Mouse (Mus musculus) stomach, embryonic 14.5 days (tissue): Measurements from ENCODE around the gene Ctns. TPM values are rescaled to one million over a fixed set of nuclear protein-coding genes. Genes with fewer than 3 reads are reported as not detected.

Experiments
- ATAC-seq: fragments of 200-750 bp; cut with Nextera tagmentation; 2 replicates; pipeline ENCODE4 v1.8.0; 2017; ENCODE audit warnings: low read depth, moderate TSS enrichment; ENCODE audit not compliant: insufficient number of reproducible peaks, insufficient read depth, low FRiP score
- H3K27ac ChIP-seq: fragments of 300-500 bp; sonication (generic); 2 replicates; pipeline ENCODE4 v1.5.1; 2014; ENCODE audit warnings: mild to moderate bottlenecking, low read length, moderate library complexity, mixed read lengths
- H3K27me3 ChIP-seq: fragments of 300-500 bp; sonication (generic); 2 replicates; pipeline ENCODE4 v1.6.1; 2014; ENCODE audit warnings: low read length, control low read depth, mixed read lengths; ENCODE audit not compliant: control insufficient read depth, insufficient read depth
- H3K36me3 ChIP-seq: fragments of 300-500 bp; sonication (generic); 2 replicates; pipeline ENCODE4 v1.6.1; 2014; ENCODE audit warnings: mild to moderate bottlenecking, control low read depth, low read length, moderate library complexity, mixed read lengths; ENCODE audit not compliant: control insufficient read depth, insufficient read depth
- H3K4me1 ChIP-seq: fragments of 300-500 bp; sonication (generic); 2 replicates; pipeline ENCODE4 v1.6.1; 2014; ENCODE audit warnings: low read length, control low read depth, mixed read lengths; ENCODE audit not compliant: control insufficient read depth, insufficient read depth
- H3K4me2 ChIP-seq: fragments of 300-500 bp; sonication (generic); replicated peaks from 2 replicates; pipeline ENCODE4 v1.6.1; 2014; ENCODE audit warnings: low read depth, low read length, control low read depth
- H3K4me3 ChIP-seq: fragments of 300-500 bp; sonication (generic); 2 replicates; pipeline ENCODE4 v1.5.1; 2014; ENCODE audit warnings: low read depth, low read length, control low read depth
- H3K9ac ChIP-seq: fragments of 300-500 bp; sonication (generic); replicated peaks from 2 replicates; pipeline ENCODE4 v1.6.1; 2014; ENCODE audit warnings: low read depth, mild to moderate bottlenecking, control low read depth, low read length, moderate library complexity, mixed read lengths
- H3K9me3 ChIP-seq: fragments of 300-500 bp; sonication (generic); 2 replicates; pipeline ENCODE4 v1.6.1; 2016; ENCODE audit warnings: low read depth, low read length, control low read depth; ENCODE audit not compliant: control insufficient read depth
- WGBS: fragments of 180-500 bp; shearing (Covaris S2); extraction: QIAGEN DNeasy Blood & Tissue Kit; methylation state at CpG from one replicate; pipeline ENCODE4 v1.1.7; 2014; 5-methylcytosine and 5-hydroxymethylcytosine counted together
- polyA plus RNA-seq: library from polyadenylated mRNA; unstranded; fragments of >200 nt; fragmentation: Nextera tagmentation; extraction: Ambion mirVana; gene quantifications from 2 replicates; pipeline ENCODE4 v1.2.1, GENCODE M21; 2014

Ctns gene
- 20.0 and 20.7 TPM in 2 replicates for polyA plus RNA-seq

- H3K9me3 ChIP-seq, result no peaks in the 10 kb centered on the region
- WGBS, result 2% methylated on average over 22 of the region's 22 CpGs
- H3K27ac ChIP-seq, result no peak within 1 kb of the TSS
- H3K4me1 ChIP-seq, result peaks cover 5% of the 10 kb centered on the region
- no peaks in the 10 kb centered on the region; the same call in 1 of the 2 replicates for H3K36me3 ChIP-seq
- peak; percentile 96 for ATAC-seq
- H3K9ac ChIP-seq, result peak within 1 kb of the TSS; percentile 68
- peak within 1 kb of the TSS; percentile 95 for H3K4me2 ChIP-seq
- no peaks in the 10 kb centered on the region for H3K27me3 ChIP-seq
- H3K4me3 ChIP-seq, result peak within 1 kb of the TSS; percentile 73
These were observed at the start of gene Ctns for GRCm38 (mm10) chr11:73198603-73199229. Gene Ctns, minus strand, starts transcription at chr11:73199042.

GRCm38 (mm10) chr11:73242777-73243176 is 43.9 kb upstream of the Ctns start:
- H3K4me2 ChIP-seq, result no peak overlapping the region
- H3K4me1 ChIP-seq, result no peaks in the 10 kb centered on the region
- no peak overlapping the region for H3K4me3 ChIP-seq
- no peaks in the 10 kb centered on the region for H3K27me3 ChIP-seq
- 75% methylated on average over 4 of the region's 4 CpGs for WGBS
- no peaks in the 10 kb centered on the region for H3K9me3 ChIP-seq
- H3K27ac ChIP-seq, result no peak overlapping the region
- H3K9ac ChIP-seq, result no peak overlapping the region
- H3K36me3 ChIP-seq, result no peaks in the 10 kb centered on the region
- no peak for ATAC-seq

- peaks cover 1% of the 10 kb centered on the region; the same call in 1 of the 2 replicates for H3K4me1 ChIP-seq
- no peak overlapping the region for H3K27ac ChIP-seq
- H3K27me3 ChIP-seq, result no peaks in the 10 kb centered on the region
- no peak overlapping the region for H3K9ac ChIP-seq
- 78% methylated on average over 6 of the region's 6 CpGs for WGBS
- H3K4me3 ChIP-seq, result no peak overlapping the region
- H3K36me3 ChIP-seq, result no peaks in the 10 kb centered on the region
- no peaks in the 10 kb centered on the region for H3K9me3 ChIP-seq
- ATAC-seq, result no peak
- H3K4me2 ChIP-seq, result no peak overlapping the region
These were observed 43.4 kb upstream of the Ctns start for GRCm38 (mm10) chr11:73242199-73242598.

GRCm38 (mm10) chr11:73236731-73237130 is 37.9 kb upstream of the Ctns start:
- H3K4me3 ChIP-seq, result no peak overlapping the region
- H3K36me3 ChIP-seq, result no peaks in the 10 kb centered on the region
- H3K9me3 ChIP-seq, result no peaks in the 10 kb centered on the region
- no peaks in the 10 kb centered on the region for H3K27me3 ChIP-seq
- ATAC-seq, result no peak
- no peak overlapping the region for H3K9ac ChIP-seq
- H3K27ac ChIP-seq, result peak overlapping the region; percentile 53; the same call in 1 of the 2 replicates
- H3K4me2 ChIP-seq, result no peak overlapping the region
- peaks cover 13% of the 10 kb centered on the region for H3K4me1 ChIP-seq
- WGBS, result 57% methylated on average over 3 of the region's 3 CpGs

- WGBS, result 19% methylated on average over 5 of the region's 5 CpGs
- Histone ChIP-seq H3K27ac (peak overlapping the region; percentile 89), H3K36me3 (no peaks in the 10 kb centered on the region), H3K4me1 (peaks cover 13% of the 10 kb centered on the region), H3K4me2 (no peak overlapping the region), H3K27me3 (no peaks in the 10 kb centered on the region), H3K9ac (no peak overlapping the region), H3K4me3 (no peak overlapping the region), H3K9me3 (no peaks in the 10 kb centered on the region)
- peak; percentile 57; the same call in 1 of the 2 replicates for ATAC-seq
These were observed 37.3 kb upstream of the Ctns start for GRCm38 (mm10) chr11:73235990-73236701.

- Histone ChIP-seq H3K36me3 (no peaks in the 10 kb centered on the region), H3K4me3 (no peak within 1 kb of the TSS), H3K27me3 (no peaks in the 10 kb centered on the region), H3K27ac (no peak within 1 kb of the TSS), H3K9me3 (no peaks in the 10 kb centered on the region), H3K4me1 (peaks cover 13% of the 10 kb centered on the region), H3K9ac (no peak within 1 kb of the TSS), H3K4me2 (no peak within 1 kb of the TSS)
- 88% methylated on average over 5 of the region's 5 CpGs for WGBS
- ATAC-seq, result no peak
These were observed 35.1 kb upstream of the Ctns start, which contains the start of gene Trpv1 for GRCm38 (mm10) chr11:73233992-73234391. Gene Trpv1, plus strand, starts transcription at chr11:73234292.

- H3K4me1 ChIP-seq, result peaks cover 13% of the 10 kb centered on the region
- no peaks in the 10 kb centered on the region for H3K9me3 ChIP-seq
- H3K4me2 ChIP-seq, result no peak overlapping the region
- H3K9ac ChIP-seq, result no peak overlapping the region
- H3K27me3 ChIP-seq, result no peaks in the 10 kb centered on the region
- ATAC-seq, result no peak
- H3K36me3 ChIP-seq, result no peaks in the 10 kb centered on the region
- WGBS, result 55% methylated on average over 2 of the region's 2 CpGs
- no peak overlapping the region for H3K4me3 ChIP-seq
- no peak overlapping the region for H3K27ac ChIP-seq
These were observed 33.7 kb upstream of the Ctns start for GRCm38 (mm10) chr11:73232513-73232912.

- H3K27me3 ChIP-seq, result no peaks in the 10 kb centered on the region
- no peak overlapping the region for H3K27ac ChIP-seq
- H3K9me3 ChIP-seq, result no peaks in the 10 kb centered on the region
- no peak overlapping the region for H3K9ac ChIP-seq
- no peaks in the 10 kb centered on the region for H3K4me1 ChIP-seq
- no peak overlapping the region for H3K4me3 ChIP-seq
- no peaks in the 10 kb centered on the region for H3K36me3 ChIP-seq
- WGBS, result 88% methylated on average over 5 of the region's 5 CpGs
- no peak for ATAC-seq
- H3K4me2 ChIP-seq, result no peak overlapping the region
These were observed 31.2 kb upstream of the Ctns start for GRCm38 (mm10) chr11:73230081-73230480.
